Mouse (Mus musculus) cerebellum, postnatal 36 days (tissue): ENCODE data around the gene D230025D16Rik.

Experiments
- DNase-seq, 2 experiments: peaks; one replicate each; pipeline ENCODE4 v3.0.0; 2021 to 2022; ENCODE audit warnings: mixed read lengths in 2 of 2

The D230025D16Rik gene

GRCm38 (mm10) chr8:105241016-105241415 is 16.1 kb downstream of the D230025D16Rik start:
- DNase-seq, result no peak

GRCm38 (mm10) chr8:105251954-105252353 is 27.0 kb downstream of the D230025D16Rik start:
- DNase-seq, result no peak

DNA sequence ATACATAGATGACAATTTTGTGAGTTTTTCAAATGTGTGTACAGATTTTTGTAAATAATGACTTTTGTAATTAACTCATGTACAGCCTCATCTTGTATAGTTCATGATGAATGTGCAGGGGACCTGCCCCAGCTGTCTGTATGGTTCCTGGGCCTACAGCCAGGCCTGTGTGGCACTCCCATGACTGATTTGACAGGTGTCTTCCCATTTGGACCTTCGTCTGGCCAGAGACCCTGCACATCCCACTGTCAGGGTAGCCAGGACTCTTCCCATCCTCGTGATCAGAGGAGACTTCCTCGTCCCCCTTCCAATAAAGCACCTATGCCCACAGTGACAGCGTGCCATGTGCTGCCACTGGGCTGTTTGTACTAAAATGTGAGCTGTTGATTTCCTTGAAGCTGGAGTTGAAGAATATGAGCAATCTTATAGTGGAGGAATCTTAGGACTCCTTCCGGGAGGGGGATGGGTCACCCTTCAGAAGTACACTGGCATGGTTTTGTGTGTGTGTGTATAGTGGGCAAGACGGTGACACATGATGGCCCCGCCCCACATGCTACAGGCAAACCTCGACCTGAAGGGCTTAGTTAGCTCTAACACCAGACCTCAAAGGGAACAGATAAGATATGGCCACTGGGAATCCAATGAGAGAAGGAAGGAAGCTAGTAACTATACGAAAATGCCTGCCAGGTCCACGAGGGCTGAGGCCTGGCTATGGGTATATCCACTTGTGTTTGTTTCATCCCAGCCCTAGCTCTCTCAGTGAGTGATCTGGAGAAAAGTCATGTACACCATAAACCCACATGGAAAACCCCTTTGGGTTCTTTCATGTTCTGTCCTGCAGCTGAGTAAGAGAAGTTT is 28.0 kb downstream of the D230025D16Rik start:
- DNase-seq, result no peak

DNA sequence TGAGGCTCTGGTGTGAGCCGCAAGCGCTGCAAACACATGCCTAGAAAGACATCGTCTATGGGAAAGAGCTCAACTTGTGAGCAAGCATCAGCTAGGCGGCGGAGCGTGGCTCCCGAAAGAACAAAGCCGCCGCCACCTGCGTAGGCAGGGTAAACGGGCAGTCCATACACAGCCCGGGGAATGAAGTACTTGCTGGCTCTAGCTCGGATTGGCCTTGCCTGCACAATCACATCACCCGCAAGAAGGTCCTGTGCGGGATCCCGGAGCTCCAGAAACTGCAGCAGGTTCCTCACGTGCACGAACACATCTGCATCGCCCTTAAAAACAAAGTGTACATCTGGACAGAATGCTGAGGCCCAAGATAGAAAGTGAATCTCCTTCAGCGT is 28.8 kb downstream of the D230025D16Rik start:
- DNase-seq, result no peak

DNA sequence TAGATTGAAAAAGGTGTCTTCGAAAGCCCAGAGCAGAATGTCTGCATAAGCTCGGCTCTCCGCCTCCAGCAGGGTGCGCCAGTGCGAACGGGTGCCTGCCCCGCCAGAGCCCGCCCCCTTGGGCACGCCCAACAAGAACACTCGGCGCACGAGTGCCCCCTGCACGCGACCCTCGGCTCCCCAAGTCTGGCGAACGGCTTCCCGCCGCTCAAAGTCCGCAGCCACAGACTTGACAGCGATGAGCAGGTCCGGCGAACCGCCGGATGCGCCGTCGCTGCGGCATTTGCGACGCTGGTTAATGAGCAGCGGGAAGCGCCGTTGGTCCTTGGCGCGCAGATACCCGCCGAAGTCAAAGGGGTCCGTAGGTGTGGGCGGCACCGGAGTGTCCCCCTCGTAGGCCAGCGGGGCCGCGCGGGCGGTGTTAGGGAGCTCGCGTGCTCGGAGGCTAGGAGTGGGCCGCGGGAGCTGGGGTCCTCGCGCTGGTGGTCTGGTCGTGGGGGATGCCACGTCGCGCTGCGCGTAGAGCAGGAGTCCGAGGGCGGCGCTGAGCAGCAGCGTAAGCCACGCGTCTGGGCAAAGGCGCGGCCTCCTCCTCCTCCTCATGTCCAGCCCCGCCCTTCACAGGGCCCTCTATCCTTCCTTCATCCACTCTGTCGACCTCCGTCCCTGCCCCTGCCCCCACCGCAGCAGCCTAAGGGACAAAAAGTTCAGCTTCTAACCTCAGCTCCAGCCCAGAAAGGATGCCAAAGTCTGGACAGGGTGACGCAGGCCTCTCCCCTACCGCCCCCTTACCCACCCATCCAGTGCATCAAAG is 29.4 kb downstream of the D230025D16Rik start:
- DNase-seq, result peak; percentile 78 to 83

GRCm38 (mm10) chr8:105254966-105255350 is 30.0 kb downstream of the D230025D16Rik start, which contains the start of gene B3gnt9:
TSS of gene B3gnt9 (minus strand) at chr8:105255153.
- no peak for DNase-seq

- no peak for DNase-seq
These were observed 32.6 kb downstream of the D230025D16Rik start for GRCm38 (mm10) chr8:105257318-105258114.

DNA sequence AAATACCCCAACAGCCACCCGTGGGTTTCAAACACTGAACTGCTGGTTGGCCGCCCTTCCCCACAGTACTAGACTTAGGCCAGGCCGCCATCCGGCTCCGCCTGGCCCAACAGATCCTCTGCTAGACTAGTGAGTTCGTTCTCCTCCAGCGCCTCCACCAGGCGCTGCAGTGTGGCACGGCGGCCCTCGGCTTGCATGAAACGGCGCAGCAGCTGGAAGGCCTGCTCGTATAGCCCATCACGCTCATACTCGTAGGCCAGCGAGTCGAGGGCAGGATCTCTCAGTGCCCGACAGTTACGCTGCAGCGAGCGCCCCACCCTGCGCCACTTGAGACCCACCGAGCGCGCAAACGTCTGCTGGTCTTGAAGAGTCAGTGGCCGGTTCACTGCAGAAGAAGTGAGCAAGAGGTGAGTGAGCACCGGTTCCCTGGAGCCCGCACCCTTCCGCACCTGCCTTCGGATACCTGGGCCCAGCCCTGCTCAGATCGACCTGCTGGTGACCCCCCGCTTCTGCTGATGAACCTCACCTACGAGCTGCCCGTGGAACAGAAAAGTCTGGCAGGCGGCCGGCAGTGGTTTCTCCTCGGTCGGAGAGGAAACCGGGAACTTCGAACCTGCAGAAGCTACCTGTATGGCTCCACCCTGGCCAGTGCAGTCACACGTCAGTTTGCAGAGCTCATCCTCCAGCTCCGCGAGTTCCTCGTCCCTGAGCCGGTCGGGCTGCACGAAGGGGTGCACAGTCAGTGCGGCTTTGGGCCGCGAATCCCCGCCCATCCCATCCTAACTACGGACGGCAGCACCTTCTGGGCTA is 34.2 kb downstream of the D230025D16Rik start:
- DNase-seq, result peak in 1 of 2 experiments; percentile 33

GRCm38 (mm10) chr8:105259721-105260320 is 34.9 kb downstream of the D230025D16Rik start:
- DNase-seq, result peak; percentile 73 to 75

DNA sequence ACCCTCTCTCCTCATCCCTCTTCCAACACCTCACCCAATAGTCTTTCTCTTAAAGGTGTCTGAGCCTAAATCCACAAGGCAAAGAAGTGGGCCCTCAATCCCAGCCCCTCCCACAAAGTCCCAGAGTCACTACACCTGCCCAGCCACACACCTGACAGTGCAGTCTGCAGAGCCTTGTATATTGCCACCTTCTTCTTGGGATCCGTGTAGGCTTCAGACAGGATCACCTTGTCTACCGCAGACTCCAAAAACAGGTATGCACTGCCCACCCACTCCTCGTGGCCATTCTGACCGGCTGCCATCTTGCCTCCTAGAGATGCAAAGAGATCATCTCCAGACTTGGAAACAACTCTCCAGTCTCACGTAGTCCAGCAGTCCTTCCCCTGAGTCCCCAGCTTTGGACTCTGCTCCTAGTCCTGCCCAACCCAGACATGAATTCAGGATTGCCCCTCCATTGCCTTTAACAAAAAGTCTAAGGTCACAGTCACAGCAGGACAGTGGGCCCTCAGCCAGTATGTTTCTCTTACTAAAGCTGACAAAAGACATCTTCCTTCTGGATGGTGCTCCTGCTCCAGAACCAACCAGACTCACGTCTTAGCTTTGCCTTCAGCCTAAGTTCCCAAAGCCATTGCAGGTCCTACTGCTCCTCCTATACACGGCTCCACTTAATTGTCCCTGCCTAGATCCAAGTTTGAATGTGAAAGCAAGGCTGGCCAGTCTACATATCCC is 35.6 kb downstream of the D230025D16Rik start:
- DNase-seq, result no peak

DNA sequence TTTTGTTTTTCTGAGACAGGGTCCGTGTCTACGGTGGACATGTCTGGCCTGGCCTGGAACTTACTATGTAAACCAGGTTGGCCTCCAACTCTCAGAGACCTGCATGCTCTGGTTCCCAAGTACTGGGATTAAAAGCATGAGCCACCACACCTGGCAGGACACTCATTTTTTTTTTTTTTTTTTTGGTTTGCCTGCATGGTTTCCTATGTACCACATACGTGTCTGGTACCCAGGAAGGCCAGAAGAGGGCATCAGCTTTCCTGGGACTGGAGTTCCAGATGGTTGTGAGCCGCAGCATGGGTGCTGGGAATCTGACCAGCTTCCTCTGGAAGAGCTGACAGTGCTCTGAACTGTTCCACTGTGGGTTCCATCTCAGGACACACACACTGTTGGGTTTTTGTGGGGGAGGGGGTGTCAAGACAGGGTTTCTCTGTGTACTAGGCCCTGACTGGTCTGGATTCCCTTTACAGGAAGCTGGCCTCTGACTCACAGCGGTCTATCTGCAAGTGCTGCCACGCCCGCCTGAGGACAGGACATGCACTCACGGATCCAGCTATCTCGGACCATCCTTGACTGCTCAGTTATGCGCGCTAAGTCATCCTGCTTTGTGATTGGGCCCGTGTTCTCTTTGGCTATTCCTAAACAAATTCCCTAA is 36.5 kb downstream of the D230025D16Rik start:
- DNase-seq, result no peak

GRCm38 (mm10) chr8:105263244-105263912 is 38.4 kb downstream of the D230025D16Rik start:
- DNase-seq, result no peak

GRCm38 (mm10) chr8:105264024-105264982 is 39.4 kb downstream of the D230025D16Rik start, which contains the start of the genes Tradd and Fbxl8:
TSS of gene Tradd (minus strand) at chr8:105264609.
TSS of gene Fbxl8 (plus strand) at chr8:105264648.
- DNase-seq, result peak; percentile 49 to 59

DNA sequence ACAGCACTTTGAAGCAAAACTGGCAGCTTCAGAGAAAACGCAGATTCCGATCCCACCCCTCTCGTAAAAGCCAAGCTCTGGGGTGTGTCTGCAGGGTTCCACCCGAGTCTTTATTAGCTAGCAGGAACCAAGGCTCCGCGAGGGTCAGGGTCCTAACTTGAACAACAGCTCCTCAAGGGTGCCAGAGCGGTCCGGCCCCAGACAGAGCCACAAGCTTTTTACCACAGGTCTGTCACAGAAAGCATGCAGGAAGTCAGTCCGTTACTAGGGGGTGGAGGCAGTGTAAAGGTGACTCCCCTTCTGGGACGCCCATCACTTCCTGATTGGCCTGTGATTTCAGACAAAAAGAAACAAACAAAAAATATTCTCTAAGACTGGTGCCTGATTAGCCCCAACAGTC is 40.2 kb downstream of the D230025D16Rik start:
- DNase-seq, result no peak

GRCm38 (mm10) chr8:105266775-105267174 is 41.8 kb downstream of the D230025D16Rik start:
- DNase-seq, result no peak

DNA sequence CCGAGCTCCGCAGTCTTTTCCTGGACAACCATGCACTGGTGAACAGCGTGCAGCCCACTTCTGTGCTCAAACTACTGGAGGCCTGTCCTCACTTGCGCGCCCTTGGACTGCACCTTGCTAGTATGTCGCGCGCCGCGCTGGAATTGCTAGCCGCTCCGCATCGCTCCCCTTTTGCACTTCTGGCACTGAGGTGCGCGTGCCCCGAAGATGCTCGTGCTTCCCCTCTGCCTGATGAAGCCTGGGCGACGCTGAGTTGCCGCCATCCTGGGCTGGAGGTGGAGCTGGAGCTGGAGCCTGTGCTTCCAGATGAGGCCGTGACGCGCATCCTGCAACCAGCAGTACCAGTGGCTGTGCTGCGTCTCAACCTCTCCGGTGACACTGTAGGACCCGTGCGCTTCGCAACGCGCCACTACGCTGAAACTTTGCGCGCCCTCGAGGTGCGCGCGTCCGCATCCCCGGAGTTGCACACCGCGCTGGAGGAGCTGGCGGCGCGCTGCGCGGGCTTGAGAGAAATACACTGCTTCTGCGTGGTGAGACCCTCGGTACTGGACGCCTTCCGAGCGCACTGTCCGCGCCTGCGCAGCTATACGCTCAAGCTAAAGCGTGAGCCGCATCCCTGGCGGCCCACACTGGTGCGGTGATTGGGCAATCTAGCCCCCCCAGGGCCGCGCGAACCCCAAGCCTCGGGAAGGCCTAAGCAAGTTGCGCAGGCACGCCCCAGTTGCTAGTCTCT is 43.6 kb downstream of the D230025D16Rik start:
- DNase-seq, result peak; percentile 38 to 42

DNA sequence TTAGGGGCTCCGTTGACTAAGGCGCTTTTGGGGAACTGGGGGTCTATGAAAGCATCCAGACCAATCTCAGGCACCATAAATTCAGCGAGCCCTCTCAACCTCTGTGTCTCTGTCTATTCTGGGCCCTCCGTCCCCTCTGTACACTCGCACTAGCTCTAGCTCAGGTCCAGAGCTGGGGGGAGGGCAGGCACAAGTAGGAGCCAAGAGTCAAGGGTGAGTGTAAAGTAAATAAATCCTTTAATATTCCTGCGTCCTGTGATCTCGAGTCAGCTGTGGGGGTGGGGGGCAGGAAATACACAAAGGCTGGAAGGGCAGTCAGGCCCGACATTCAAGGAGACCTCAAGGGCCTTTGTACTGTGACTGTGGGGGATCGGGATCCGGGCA is 44.1 kb downstream of the D230025D16Rik start:
- no peak for DNase-seq
